Mouse (Mus musculus): ENCODE measurements at regions not wholly inside any gene's neighbourhood (a gene's known extent, or its start where the extent isn't known, plus 50 kb on each side); places are given as distances from the start of the nearest gene placed in this dataset.
A peak's percentile ranks its signal among the peaks of the same experiment; 100 is the strongest.
"Not testable (repeated sequence)": the region's sequence is repeated elsewhere in the genome, so short reads cannot be mapped to it uniquely, and the experiment has no call there.

DNA sequence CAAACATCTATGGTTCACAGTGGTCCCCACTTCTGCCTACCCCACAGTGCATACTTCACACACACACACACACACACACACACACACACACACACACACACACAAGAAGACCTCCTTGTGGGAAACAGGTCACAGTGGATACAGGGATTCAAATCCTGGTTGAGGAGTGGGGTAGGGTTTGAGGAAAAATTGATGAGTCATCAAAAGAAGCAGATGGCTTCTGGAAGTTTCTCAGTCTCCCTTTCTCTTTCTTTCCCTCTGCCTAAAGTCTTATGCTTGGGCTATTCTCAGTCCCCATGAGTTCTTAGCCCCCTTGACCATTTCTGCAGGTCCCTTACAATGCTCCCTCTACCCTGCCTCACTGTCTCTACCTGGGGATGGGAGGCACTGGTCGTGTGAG is 56.4 kb downstream of the Rassf10 start:
- no peak for DNase-seq
- intact Hi-C loops (cut with DNase I): no loop called here

DNA sequence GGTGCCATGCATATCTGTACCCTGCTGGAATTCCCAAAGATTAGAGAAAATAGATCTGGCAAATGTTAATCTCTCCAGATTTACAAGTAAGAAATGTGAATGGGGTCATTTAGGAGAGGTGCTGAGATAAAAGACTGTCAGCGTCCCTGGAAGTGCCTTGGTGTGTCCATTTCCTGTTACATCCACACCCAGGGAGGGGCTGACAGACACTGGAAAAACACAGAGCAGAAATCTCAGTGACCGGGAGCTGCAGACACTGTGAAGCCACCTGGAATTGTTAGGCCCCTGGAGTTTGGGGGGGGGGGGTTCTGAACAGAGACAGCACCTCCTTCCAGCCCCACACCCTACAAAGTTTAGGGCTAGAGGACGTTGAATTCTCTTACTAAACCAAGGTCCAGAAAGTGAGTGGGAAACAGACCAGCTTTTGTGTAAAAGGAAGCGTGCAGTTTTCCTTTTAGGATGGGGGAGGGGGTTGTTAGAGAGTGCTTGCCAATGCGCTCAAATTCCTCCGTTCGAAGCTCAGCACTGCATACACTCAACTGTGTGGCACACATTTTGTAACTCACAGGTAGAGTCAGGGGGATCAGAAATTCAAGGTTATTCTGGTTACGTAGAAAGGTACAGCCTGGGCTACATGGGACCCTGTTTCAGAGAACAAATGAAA is 63.5 kb downstream of the Rassf10 start:
- peak; percentile 4 to 9 for DNase-seq
- intact Hi-C loops (cut with DNase I): no loop called here

DNA sequence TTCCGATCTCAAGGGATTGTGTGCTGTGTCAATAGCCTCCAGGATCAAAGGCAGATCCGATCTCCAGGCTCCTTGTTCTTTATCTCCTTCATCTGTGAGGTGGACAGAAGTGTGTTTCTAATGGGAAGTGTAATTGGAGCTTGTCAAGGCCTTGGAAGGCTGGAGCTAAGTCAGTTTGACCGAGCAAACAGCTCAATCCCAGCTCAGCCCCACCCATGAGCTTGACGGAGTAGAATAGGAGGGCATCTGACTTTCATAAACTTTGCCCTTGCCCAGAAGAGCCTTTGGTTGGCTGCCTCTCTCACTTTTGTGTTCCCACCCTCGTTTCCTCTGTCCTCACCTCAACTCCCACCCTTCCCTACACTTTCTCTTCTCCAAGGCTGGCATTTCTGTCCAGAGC is 67.7 kb downstream of the Rassf10 start:
- no peak for DNase-seq
- intact Hi-C loops (cut with DNase I): no loop called here

DNA sequence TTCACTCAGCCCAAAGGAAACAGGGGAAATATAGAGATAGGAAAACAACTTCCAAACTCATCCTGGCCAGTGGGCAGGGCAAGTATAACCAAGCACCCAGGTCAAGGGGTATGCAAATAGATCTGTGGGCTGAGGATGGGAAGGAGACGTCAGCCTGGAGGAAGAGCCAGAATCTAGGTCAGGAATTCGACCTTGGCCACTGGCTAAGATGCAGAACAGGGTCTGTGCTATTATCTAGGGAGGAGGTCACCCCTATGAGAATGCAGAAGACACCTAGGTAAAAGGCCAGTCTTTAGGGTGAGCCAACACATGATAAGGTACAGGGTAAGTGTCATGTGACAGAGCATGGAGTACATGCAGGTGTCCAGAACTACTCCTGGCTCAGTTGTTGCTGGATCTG is 68.8 kb downstream of the Rassf10 start:
- intact Hi-C loops (cut with DNase I): no loop called here
- DNase-seq: no peak

DNA sequence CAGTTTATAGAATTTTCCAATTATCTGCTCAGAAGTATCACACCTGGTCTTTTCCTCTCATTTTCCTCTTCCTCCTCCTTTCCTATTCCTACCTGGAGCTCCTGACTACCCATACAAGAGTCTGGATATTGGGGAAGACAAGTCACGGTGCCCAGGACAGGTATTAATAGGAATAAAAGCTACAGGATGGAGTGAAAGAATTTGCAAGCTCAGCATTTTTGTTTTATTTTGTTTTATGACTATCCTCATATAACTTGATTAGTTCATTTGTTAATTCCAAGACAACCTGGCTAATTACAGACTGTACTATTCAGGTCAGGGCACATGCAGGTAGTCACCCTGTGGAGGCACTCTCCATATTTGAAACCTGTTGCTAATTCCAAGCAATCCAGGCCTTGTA is 72.0 kb downstream of the Rassf10 start:
- intact Hi-C loops (cut with DNase I): no loop called here
- DNase-seq: no peak

DNA sequence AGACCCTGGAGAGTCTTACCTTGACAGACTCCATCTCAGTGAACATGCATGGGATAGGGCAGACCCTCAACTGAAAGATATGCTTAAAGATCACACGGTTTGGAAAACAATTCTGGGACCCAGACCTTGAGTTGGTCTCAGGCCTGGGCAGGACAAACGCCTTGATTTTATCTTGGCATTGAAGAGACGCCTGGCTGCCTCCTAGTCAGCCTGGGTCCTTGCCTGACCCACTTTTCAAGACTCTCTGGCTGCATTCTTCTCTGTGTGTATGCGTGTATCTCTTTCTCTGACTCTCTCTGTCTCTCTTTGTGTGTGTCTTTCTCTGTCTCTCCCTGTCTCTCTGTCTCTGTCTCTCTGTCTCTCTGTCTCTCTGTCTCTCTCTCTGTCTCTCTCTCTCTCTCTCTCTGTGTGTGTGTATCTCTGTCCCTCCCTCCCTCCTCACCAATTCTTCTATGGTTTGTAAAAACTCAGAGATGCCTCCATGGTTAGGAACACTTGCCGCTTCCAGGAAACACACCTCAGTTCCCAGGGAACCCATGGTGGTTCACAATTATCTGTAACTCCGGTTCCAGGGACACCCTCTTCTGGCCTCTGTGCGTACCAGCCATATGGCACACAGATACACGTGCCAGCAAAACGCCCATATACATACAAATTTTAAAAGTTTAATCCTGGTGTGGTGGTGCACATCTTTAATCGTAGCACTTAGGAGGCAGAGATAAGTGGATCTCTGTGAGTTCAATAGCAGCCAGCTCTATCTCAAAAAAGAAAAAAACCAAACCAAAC is 72.7 kb downstream of the Rassf10 start:
- intact Hi-C loops (cut with DNase I): no loop called here
- DNase-seq: no peak

DNA sequence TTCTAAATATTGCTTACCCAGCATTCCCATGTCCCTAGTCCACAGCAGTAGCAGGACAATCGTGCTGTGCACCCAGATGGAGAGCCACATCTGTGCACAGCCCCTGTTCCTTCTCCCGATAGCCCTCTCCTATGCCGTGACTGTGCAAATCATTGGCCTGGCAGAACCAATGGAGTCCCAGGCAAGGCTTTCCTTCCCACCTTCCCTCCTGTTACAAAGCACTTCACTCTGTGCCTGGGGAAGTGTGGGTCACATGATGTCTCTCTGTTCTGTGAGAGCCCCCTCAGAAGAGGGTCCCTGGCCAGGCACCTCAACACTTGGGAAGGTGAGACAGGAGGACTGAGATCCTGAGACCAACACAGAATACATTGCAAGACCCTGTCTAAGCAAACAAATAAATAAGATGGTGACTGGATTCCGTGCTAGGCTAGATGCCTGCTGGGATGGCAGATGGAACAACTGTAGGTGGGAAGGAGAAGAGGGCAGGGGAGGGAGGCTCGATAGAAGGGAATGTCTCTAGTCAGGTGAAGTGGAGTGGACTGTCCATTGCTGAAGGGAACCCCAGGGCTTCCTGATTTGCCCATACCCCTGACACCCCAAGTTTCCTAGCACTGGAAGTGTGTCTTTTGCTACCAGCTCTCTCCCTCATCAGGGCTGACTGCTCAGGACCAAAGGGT is 73.5 kb downstream of the Rassf10 start:
- intact Hi-C loops (cut with DNase I): no loop called here
- no peak for DNase-seq

DNA sequence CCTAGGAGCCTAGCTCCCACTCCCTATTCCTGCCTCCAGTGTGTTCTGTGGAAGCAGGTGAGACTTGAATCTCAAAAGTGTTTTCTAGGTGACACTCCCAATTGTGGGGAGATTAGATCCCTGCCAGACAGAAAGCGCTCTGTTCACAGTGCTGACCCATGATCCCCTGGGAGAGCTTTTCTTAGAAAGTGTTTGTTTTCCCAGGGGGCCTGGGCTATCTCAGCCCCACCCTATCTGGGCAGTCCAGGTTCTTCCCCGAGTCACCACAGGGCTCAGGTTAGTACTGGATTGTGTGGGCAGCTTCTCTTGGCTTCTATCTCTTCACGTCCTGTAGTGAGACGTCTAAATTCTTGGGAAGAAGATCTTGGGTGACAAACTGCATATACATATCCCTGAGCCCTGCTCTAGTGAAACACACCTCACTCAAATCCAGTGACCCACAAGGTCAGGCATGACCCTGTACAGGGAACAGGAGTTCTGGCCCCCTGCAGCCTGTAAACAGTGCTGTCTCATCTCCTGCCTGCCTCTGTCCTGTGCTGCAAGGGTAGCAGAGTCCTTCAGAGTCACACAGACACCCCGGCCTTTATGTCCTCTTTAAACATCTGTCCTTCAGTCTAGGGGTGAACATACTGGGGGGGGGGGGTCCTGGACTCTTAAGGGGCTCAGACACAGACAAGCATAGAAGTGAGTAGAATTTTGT is 76.4 kb downstream of the Rassf10 start:
- no peak for DNase-seq
- intact Hi-C loops (cut with DNase I): no loop called here

DNA sequence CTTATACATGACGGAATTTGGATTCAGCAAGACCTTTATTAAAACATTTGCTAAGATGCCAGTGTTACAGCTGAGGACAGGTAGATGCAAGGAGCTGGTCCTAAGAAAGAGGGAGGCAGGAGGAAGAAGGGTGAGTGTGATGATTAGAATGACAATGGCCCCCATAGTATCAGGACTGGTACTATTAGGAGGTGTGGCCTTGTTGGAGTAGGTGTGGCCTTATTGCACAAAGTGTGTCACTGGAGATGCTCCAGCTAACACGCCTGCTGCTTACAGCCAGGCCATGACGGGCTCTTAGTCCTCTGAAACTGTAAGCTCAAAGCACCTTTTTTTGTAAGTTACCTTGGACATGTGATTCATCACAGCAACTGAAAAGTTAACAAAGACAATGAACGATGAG is 82.0 kb downstream of the Rassf10 start:
- intact Hi-C loops (cut with DNase I): no loop called here
- no peak for DNase-seq

DNA sequence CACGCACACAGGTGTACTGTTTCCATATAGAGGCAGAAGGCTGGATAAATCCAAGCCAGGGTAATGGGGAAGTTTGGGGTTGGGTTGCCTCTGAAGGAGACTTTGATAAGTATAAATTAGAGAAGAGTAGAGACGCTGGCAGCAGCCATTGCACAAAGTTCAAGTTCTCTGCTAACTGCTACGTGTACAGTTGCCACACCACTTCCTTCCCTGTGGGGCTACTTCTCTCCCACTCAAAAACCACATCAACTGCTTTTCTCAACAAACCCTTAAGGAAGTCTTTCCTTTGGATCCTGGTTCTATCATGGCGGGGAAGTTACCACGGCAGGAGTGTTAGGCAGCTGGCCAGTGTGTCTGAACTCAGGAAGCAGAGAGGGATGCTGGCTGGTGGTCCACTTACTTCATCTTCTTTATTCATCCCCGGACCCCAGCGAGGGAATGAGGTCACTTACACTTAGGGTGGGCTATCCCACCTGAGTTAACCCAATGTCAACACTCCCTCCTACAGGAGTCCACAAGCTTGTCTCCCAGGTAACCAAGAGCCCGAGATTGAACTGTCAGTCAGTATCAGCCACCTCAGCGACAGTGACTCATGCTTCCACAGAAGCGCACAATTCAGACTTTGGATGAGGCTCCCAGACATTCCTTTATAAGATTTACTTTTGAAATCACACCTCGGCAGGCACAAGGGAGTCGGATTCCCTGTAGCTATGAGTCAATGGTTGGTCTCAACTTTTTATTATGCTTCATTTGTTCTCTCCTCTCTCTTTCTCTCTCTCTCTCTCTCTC is 84.3 kb downstream of the Rassf10 start:
- DNase-seq: no peak
- intact Hi-C loops (cut with DNase I): no loop called here

DNA sequence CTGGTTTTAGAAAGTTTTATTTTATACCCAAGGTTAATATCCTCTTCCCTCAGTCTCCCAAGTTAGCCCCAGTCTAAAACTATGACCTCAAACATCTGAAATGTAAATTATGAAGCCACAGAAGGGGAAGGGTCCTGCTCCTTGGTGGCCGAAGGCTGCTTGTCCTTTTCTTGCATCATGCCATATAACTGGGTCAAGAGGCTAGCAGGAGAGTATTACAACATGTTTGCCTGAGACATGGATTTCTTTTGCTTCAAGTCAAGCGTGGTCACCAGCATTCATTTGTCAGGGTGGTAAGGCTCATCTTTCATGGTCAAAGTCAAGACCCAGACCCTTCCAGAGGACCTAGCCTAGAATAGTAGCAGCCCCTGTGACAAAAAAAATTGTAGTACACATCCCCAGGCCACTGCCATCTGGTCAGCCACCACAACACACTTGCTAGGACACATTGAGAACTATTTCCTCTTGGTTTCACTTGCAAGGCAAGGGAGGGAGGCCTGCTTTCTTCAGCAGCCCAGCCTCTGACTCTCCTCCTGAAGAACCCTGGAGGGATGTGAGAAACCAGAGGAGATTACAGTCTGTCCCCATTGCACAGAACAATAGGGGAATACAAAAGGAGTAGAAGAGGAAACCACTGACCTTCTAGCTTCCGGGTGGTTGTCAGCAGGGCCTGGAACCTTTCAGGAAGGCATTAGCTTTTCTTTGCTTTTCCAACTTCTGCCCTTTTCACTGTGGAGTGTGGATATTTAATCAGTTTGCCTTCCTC is 85.3 kb downstream of the Rassf10 start:
- no peak for DNase-seq
- intact Hi-C loops (cut with DNase I): no loop called here

DNA sequence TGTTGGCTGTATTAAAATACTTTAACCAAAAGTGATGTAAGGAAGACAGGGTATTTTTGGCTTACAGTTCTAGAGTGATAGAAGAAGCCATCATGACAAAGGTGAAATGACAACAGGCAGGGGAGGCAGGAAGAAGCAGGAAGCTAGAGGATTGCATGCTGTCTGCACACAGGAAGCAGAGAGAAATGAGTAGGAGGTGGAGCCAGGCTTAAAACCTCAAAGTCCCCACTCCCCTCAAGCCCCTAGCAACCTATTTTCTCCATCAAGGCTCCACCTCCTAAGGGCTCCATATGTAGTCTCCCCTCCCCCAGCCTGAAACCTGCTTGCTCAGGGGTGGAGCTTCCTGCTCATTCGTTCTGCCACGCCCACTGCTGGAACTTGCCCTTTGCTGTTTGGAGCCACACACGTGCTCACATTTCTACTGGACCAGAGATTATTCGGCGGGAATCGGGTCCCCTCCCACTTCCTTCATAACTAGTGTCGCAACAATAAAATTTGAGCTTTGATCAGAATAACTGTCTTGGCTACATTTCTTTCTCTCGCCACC is 91.9 kb downstream of the Rassf10 start:
- DNase-seq; intact Hi-C loops (cut with DNase I): not testable (repeated sequence)

DNA sequence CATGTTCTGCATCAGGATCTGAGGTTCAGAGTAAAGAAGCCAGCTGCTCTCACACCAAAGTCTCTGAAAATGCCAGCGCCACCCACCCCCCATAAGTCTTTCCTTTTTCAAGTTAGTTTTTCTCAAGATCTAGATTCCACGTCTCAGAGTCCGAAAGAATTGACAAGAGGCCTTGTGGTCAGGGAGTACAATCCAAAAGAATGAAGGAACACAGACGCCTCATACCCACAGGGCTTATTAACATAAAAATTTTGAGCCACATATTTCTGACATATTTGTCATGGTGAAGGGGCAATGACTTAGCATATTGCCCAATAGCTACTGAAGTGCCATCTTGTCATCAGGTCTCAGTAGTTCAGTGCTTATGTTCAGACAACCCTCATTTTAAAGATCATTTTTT is 92.6 kb downstream of the Rassf10 start:
- no peak for DNase-seq
- intact Hi-C loops (cut with DNase I): no loop called here

DNA sequence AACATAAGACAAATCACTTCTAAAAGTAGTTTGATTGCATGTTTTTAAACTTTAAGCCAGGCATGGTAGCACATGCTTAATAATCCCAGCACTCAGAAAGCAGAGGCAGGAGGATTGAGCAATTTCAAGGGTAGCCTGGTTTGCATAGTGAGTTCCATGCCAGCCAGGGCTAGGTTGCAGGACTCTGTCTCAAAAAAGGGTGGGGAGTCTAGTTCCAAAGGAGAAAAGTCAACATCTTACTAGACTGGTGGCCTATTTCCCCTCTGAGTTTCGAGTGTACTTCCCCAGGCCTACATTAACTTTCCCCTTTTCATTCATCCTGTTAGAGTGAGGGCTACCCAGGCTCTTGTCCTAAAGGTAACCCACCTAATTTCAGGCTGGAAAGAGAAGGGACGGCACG is 93.8 kb downstream of the Rassf10 start:
- no peak for DNase-seq
- intact Hi-C loops (cut with DNase I): no loop called here

DNA sequence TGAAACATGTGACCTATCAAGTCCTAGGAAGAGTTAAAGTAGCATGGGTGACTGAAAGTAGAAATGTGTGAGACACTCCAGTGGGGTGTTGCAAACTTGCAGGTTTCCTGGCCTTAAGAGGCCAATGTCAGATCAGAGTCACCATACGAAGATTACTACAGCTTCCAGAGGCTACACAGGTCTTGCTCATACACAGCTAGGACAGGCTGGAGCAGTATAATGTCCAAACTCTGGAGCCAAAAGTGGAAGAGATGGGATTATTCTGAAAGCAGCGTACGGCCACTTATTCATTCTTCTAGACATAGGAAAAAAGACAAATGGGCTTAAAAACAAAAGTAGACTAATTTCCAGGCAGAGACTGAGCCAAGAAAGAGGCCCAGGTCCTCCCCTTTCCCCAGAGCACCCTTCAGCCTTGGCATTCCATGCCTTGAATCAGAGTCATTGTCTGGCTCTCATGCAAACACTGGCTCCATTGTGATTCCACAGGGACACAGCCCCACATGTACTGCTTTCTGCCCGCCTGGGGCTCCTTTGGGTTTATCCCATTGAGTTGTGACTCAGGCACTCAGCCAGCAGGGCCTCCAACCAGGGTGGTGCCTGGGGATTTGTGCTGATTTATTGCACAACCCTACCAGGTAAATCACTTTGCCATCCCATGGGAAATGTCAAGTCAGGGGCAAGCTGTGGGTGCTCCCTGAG is 94.5 kb downstream of the Rassf10 start:
- intact Hi-C loops (cut with DNase I): no loop called here
- DNase-seq: peak in 1 of 2 experiments; percentile 10

DNA sequence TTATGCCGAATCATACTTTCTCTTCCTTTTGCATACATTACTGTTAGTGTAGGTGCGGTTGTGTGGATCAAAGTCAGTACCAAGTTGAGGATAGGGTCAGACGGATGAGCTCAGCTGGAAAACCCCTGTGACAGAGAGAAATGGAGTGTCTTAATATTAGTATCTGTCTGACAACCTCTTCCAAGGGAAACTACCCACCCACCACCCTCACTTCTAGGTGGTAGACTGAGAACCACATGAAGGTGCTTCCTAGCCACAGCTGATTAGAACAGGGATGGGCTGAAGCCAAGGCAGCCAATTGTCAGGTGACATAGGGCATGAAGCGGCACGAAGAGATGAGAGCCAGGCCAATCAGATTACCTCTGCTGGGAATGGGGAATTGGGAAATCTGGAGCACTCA is 95.7 kb downstream of the Rassf10 start:
- no peak for DNase-seq
- intact Hi-C loops (cut with DNase I): no loop called here

DNA sequence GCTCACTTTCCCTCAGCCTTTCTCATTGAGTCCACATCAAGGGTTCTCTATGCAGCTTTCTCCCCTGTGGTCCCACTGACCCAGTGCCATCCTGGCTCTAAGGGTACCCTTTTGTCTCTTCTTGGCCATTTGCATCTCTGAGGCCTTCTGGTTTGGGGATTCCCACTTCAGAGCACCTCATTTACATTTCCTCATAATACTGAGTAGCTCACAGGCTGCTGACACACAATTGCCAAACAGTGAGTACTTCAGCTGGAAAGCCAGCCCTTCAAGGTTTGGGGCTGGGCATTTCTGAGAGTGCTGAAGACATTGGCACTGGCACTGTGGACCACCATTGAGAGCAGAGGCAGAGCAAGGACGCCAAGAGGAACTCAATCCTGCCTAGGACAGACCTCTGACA is 99.2 kb downstream of the Rassf10 start:
- DNase-seq: no peak
- intact Hi-C loops (cut with DNase I): no loop called here

DNA sequence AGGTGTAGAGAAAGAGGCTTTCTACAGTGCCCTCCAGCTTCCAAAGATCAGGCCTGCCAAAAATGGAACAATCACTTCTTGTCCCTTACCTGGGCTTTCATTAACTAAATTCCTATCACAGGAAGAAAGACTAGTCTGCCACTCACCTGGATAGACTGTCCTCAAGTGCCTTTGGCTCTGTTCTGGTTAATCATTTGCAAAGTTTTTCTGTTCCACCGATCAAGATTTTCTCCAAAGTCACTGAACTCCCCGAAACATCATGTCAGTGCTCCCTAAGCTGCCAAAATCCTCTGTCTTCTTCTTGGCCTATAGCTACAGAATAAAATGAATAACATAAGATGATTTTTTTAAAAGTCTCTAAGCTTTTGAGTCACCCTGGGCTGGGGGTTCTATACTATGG is 102.7 kb downstream of the Rassf10 start:
- no peak for DNase-seq
- intact Hi-C loops (cut with DNase I): loop anchor here (5.0 kb wide), 1 partner anchor 99 kb away; no protein-coding TSS in a partner anchor
